Mouse (Mus musculus) forebrain, embryonic 10.5 days (tissue): Measurements from ENCODE around the gene Tekt3. TPM values are rescaled to one million over a fixed set of nuclear protein-coding genes. Genes with fewer than 3 reads are reported as not detected.

Source experiments
- DNase-seq: peaks from one replicate; pipeline ENCODE4 v3.0.0-alpha.2; 2017; ENCODE audit warnings: low spot score; ENCODE audit errors: extremely low spot score
- H3K27ac ChIP-seq: fragments of 300-500 bp; sonication (generic); 2 replicates; pipeline ENCODE4 v1.5.1; 2016; ENCODE audit warnings: mild to moderate bottlenecking
- H3K27me3 ChIP-seq: fragments of 300-500 bp; sonication (generic); 2 replicates; pipeline ENCODE4 v1.6.1; 2016; ENCODE audit warnings: mild to moderate bottlenecking; ENCODE audit not compliant: poor library complexity, severe bottlenecking
- H3K36me3 ChIP-seq: fragments of 300-500 bp; sonication (generic); replicated peaks from 2 replicates; pipeline ENCODE4 v1.6.1; 2016; ENCODE audit warnings: mild to moderate bottlenecking, moderate library complexity
- H3K4me1 ChIP-seq: fragments of 300-500 bp; sonication (generic); 2 replicates; pipeline ENCODE4 v1.6.1; 2016
- H3K4me3 ChIP-seq: fragments of 300-500 bp; sonication (generic); 2 replicates; pipeline ENCODE4 v1.5.1; 2016; ENCODE audit warnings: mild to moderate bottlenecking, moderate library complexity
- H3K9me3 ChIP-seq: fragments of 300-500 bp; sonication (generic); 2 replicates; pipeline ENCODE4 v1.6.1; 2016; ENCODE audit warnings: mild to moderate bottlenecking, moderate library complexity
- WGBS: fragments of 180-500 bp; shearing (Covaris S2); methylation state at CpG from one replicate; pipeline ENCODE4 v1.1.7; 2016; 5-methylcytosine and 5-hydroxymethylcytosine counted together
- polyA plus RNA-seq: library from polyadenylated mRNA; unstranded; fragments of >200 nt; fragmentation: Nextera tagmentation; extraction: Ambion mirVana; gene quantifications from 2 replicates; pipeline ENCODE4 v1.2.1, GENCODE M21; 2016

Gene Tekt3
- polyA plus RNA-seq = not detected in 2 replicates

- DNase-seq = peak; percentile 44
- no peak within 1 kb of the TSS for H3K27ac ChIP-seq
- peaks cover 6% of the 10 kb centered on the region for H3K4me1 ChIP-seq
- WGBS = 9% methylated on average over 17 of the region's 17 CpGs
- H3K9me3 ChIP-seq = no peaks in the 10 kb centered on the region
- peaks cover 10% of the 10 kb centered on the region; the same call in 1 of the 2 replicates for H3K27me3 ChIP-seq
- H3K36me3 ChIP-seq = no peaks in the 10 kb centered on the region
- H3K4me3 ChIP-seq = peak within 1 kb of the TSS; percentile 27
Measured at GRCm38 (mm10) chr11:63061446-63061845, at the start of gene Tekt3. Gene Tekt3 (plus strand): TSS chr11:63061654.

- peaks cover 28% of the 10 kb centered on the region for H3K4me1 ChIP-seq
- WGBS = 85% methylated on average over 6 of the region's 6 CpGs
- no peaks in the 10 kb centered on the region for H3K27me3 ChIP-seq
- no peaks in the 10 kb centered on the region for H3K36me3 ChIP-seq
- H3K4me3 ChIP-seq = no peak overlapping the region
- H3K27ac ChIP-seq = no peak overlapping the region
- no peak for DNase-seq
- no peaks in the 10 kb centered on the region for H3K9me3 ChIP-seq
Measured at GRCm38 (mm10) chr11:63017327-63018082, 43.9 kb upstream of the Tekt3 start.

- H3K9me3 ChIP-seq = no peaks in the 10 kb centered on the region
- H3K4me1 ChIP-seq = peaks cover 28% of the 10 kb centered on the region
- DNase-seq = no peak
- 90% methylated on average over 6 of the region's 6 CpGs for WGBS
- H3K27ac ChIP-seq = no peak overlapping the region
- H3K27me3 ChIP-seq = no peaks in the 10 kb centered on the region
- no peak overlapping the region for H3K4me3 ChIP-seq
- no peaks in the 10 kb centered on the region for H3K36me3 ChIP-seq
Measured at GRCm38 (mm10) chr11:63018083-63018622, 43.3 kb upstream of the Tekt3 start.

GRCm38 (mm10) chr11:63020633-63021032, 40.8 kb upstream of the Tekt3 start:
- Histone ChIP-seq H3K4me3 (no peak overlapping the region), H3K9me3 (no peaks in the 10 kb centered on the region), H3K36me3 (no peaks in the 10 kb centered on the region), H3K27ac (0 out of 2 replicates have a peak overlapping the region, but pooled peaks have one; percentile 17), H3K27me3 (no peaks in the 10 kb centered on the region), H3K4me1 (peaks cover 31% of the 10 kb centered on the region)
- DNase-seq = no peak

- no peaks in the 10 kb centered on the region for H3K9me3 ChIP-seq
- H3K4me3 ChIP-seq = no peak overlapping the region
- DNase-seq = no peak
- no peak overlapping the region for H3K27ac ChIP-seq
- no peaks in the 10 kb centered on the region for H3K36me3 ChIP-seq
- H3K4me1 ChIP-seq = peaks cover 31% of the 10 kb centered on the region
- 69% methylated on average over 5 of the region's 5 CpGs for WGBS
- no peaks in the 10 kb centered on the region for H3K27me3 ChIP-seq
Measured at GRCm38 (mm10) chr11:63021141-63021806, 40.2 kb upstream of the Tekt3 start.

- Histone ChIP-seq H3K4me3 (no peak overlapping the region), H3K27me3 (no peaks in the 10 kb centered on the region), H3K4me1 (peaks cover 23% of the 10 kb centered on the region), H3K9me3 (no peaks in the 10 kb centered on the region), H3K27ac (no peak overlapping the region), H3K36me3 (no peaks in the 10 kb centered on the region)
- 82% methylated on average over 5 of the region's 5 CpGs for WGBS
- DNase-seq = no peak
Measured at GRCm38 (mm10) chr11:63023461-63023860, 38.0 kb upstream of the Tekt3 start.

GRCm38 (mm10) chr11:63024136-63024535, 37.3 kb upstream of the Tekt3 start:
- H3K27ac ChIP-seq = no peak overlapping the region
- WGBS = 61% methylated on average over 2 of the region's 2 CpGs
- peaks cover 23% of the 10 kb centered on the region for H3K4me1 ChIP-seq
- no peaks in the 10 kb centered on the region for H3K9me3 ChIP-seq
- H3K27me3 ChIP-seq = no peaks in the 10 kb centered on the region
- H3K4me3 ChIP-seq = no peak overlapping the region
- DNase-seq = no peak
- H3K36me3 ChIP-seq = no peaks in the 10 kb centered on the region

GRCm38 (mm10) chr11:63025476-63025875, 36.0 kb upstream of the Tekt3 start:
- Histone ChIP-seq H3K4me1 (peaks cover 19% of the 10 kb centered on the region), H3K27ac (no peak overlapping the region), H3K4me3 (no peak overlapping the region), H3K36me3 (no peaks in the 10 kb centered on the region), H3K27me3 (no peaks in the 10 kb centered on the region), H3K9me3 (no peaks in the 10 kb centered on the region)
- 90% methylated on average over 6 of the region's 6 CpGs for WGBS
- no peak for DNase-seq

GRCm38 (mm10) chr11:63026651-63027141, 34.8 kb upstream of the Tekt3 start:
- peaks cover 14% of the 10 kb centered on the region for H3K4me1 ChIP-seq
- no peaks in the 10 kb centered on the region for H3K27me3 ChIP-seq
- H3K4me3 ChIP-seq = no peak overlapping the region
- no peaks in the 10 kb centered on the region for H3K36me3 ChIP-seq
- H3K27ac ChIP-seq = no peak overlapping the region
- DNase-seq = no peak
- H3K9me3 ChIP-seq = no peaks in the 10 kb centered on the region
- 88% methylated on average over 9 of the region's 9 CpGs for WGBS

GRCm38 (mm10) chr11:63028131-63028530, 33.3 kb upstream of the Tekt3 start:
- Histone ChIP-seq H3K27ac (no peak overlapping the region), H3K36me3 (no peaks in the 10 kb centered on the region), H3K4me3 (no peak overlapping the region), H3K9me3 (no peaks in the 10 kb centered on the region), H3K4me1 (peaks cover 14% of the 10 kb centered on the region), H3K27me3 (no peaks in the 10 kb centered on the region)
- 97% methylated on average over 3 of the region's 3 CpGs for WGBS
- DNase-seq = no peak

GRCm38 (mm10) chr11:63029148-63029714, 32.2 kb upstream of the Tekt3 start:
- peaks cover 12% of the 10 kb centered on the region for H3K4me1 ChIP-seq
- no peak for DNase-seq
- H3K27me3 ChIP-seq = no peaks in the 10 kb centered on the region
- no peak overlapping the region for H3K27ac ChIP-seq
- H3K9me3 ChIP-seq = no peaks in the 10 kb centered on the region
- 70% methylated on average over 4 of the region's 4 CpGs for WGBS
- no peak overlapping the region for H3K4me3 ChIP-seq
- H3K36me3 ChIP-seq = no peaks in the 10 kb centered on the region

- H3K4me1 ChIP-seq = peaks cover 11% of the 10 kb centered on the region
- H3K36me3 ChIP-seq = no peaks in the 10 kb centered on the region
- no peak overlapping the region for H3K4me3 ChIP-seq
- no peaks in the 10 kb centered on the region for H3K9me3 ChIP-seq
- no peaks in the 10 kb centered on the region for H3K27me3 ChIP-seq
- DNase-seq = no peak
- no peak overlapping the region for H3K27ac ChIP-seq
- 92% methylated on average over 6 of the region's 6 CpGs for WGBS
Measured at GRCm38 (mm10) chr11:63029721-63030120, 31.7 kb upstream of the Tekt3 start.
